Mouse (Mus musculus): ENCODE measurements around the gene Rassf8. TPM values are rescaled to one million over a fixed set of nuclear protein-coding genes. Genes with fewer than 3 reads are reported as not detected.

Gene Rassf8
- polyA plus RNA-seq, 1 experiment from 2014 or later, result 2.4 TPM

GRCm38 (mm10) chr6:145756640-145757005 lies 10.1 kb downstream of the Rassf8 start:
- H3K27me3 ChIP-seq (replicated peaks; ENCODE audit: control insufficient read depth, insufficient read depth, low read length), result no peaks in the 10 kb centered on the region
- DNase-seq (ENCODE audit: low spot score) (no peak), ATAC-seq (no peak; the same call in 1 of the 2 replicates)
- no peaks in the 10 kb centered on the region for H3K4me1 ChIP-seq (ENCODE audit: control insufficient read depth, insufficient read depth, low read length)
- no peak overlapping the region for H3K4me2 ChIP-seq (ENCODE audit: low read length)
- no peaks in the 10 kb centered on the region for H3K36me3 ChIP-seq (ENCODE audit: control insufficient read depth, insufficient read depth, low read length)
- H3K9me3 ChIP-seq (replicated peaks; ENCODE audit: control insufficient read depth, low read length), result no peaks in the 10 kb centered on the region
- H3K27ac ChIP-seq (ENCODE audit: low read depth, low read length), result no peak overlapping the region
- no peak overlapping the region for H3K4me3 ChIP-seq (ENCODE audit: low read depth, low read length)
- H3K9ac ChIP-seq (ENCODE audit: low read length), result no peak overlapping the region
- 82% methylated on average over 6 of the region's 6 CpGs for WGBS

GRCm38 (mm10) chr6:145757346-145757745 lies 10.8 kb downstream of the Rassf8 start:
- ATAC-seq, result no peak
- H3K36me3 ChIP-seq (ENCODE audit: control insufficient read depth, insufficient read depth, low read length), result no peaks in the 10 kb centered on the region
- no peaks in the 10 kb centered on the region for H3K9me3 ChIP-seq (replicated peaks; ENCODE audit: control insufficient read depth, low read length)
- H3K4me1 ChIP-seq (ENCODE audit: control insufficient read depth, insufficient read depth, low read length), result no peaks in the 10 kb centered on the region
- H3K27ac ChIP-seq (ENCODE audit: low read depth, low read length), result no peak overlapping the region
- H3K9ac ChIP-seq (ENCODE audit: low read length), result no peak overlapping the region
- 91% methylated on average over 3 of the region's 3 CpGs for WGBS
- DNase-seq (ENCODE audit: low spot score), result no peak
- no peak overlapping the region for H3K4me3 ChIP-seq (ENCODE audit: low read depth, low read length)
- H3K4me2 ChIP-seq (ENCODE audit: low read length), result no peak overlapping the region
- no peaks in the 10 kb centered on the region for H3K27me3 ChIP-seq (replicated peaks; ENCODE audit: control insufficient read depth, insufficient read depth, low read length)

- Histone ChIP-seq H3K27ac (ENCODE audit: low read depth, low read length) (no peak overlapping the region), H3K4me3 (ENCODE audit: low read depth, low read length) (no peak overlapping the region), H3K9me3 (replicated peaks; ENCODE audit: control insufficient read depth, low read length) (no peaks in the 10 kb centered on the region), H3K9ac (ENCODE audit: low read length) (no peak overlapping the region), H3K27me3 (replicated peaks; ENCODE audit: control insufficient read depth, insufficient read depth, low read length) (no peaks in the 10 kb centered on the region), H3K4me2 (ENCODE audit: low read length) (no peak overlapping the region), H3K4me1 (ENCODE audit: control insufficient read depth, insufficient read depth, low read length) (peaks cover 4% of the 10 kb centered on the region; the same call in 1 of the 2 replicates), H3K36me3 (ENCODE audit: control insufficient read depth, insufficient read depth, low read length) (no peaks in the 10 kb centered on the region)
- DNase-seq (ENCODE audit: low spot score) (no peak), ATAC-seq (no peak)
- WGBS, result 87% methylated on average over 10 of the region's 10 CpGs
Observed at GRCm38 (mm10) chr6:145758685-145759084, 12.1 kb downstream of the Rassf8 start.

GRCm38 (mm10) chr6:145759432-145759831 lies 12.9 kb downstream of the Rassf8 start:
- WGBS, result 88% methylated on average over 2 of the region's 2 CpGs
- no peak for ATAC-seq

GRCm38 (mm10) chr6:145760246-145761016 lies 13.9 kb downstream of the Rassf8 start:
- H3K9me3 ChIP-seq (replicated peaks; ENCODE audit: control insufficient read depth, low read length), result no peaks in the 10 kb centered on the region
- ATAC-seq, result no peak

More at GRCm38 (mm10) chr6:145759432-145759831, 12.9 kb downstream of the Rassf8 start:
- Histone ChIP-seq H3K4me2 (ENCODE audit: low read length) (no peak overlapping the region), H3K9me3 (replicated peaks; ENCODE audit: control insufficient read depth, low read length) (no peaks in the 10 kb centered on the region), H3K9ac (ENCODE audit: low read length) (no peak overlapping the region), H3K4me1 (ENCODE audit: control insufficient read depth, insufficient read depth, low read length) (peaks cover 4% of the 10 kb centered on the region; the same call in 1 of the 2 replicates), H3K36me3 (ENCODE audit: control insufficient read depth, insufficient read depth, low read length) (no peaks in the 10 kb centered on the region), H3K27me3 (replicated peaks; ENCODE audit: control insufficient read depth, insufficient read depth, low read length) (no peaks in the 10 kb centered on the region), H3K27ac (ENCODE audit: low read depth, low read length) (no peak overlapping the region), H3K4me3 (ENCODE audit: low read depth, low read length) (no peak overlapping the region)
- DNase-seq (ENCODE audit: low spot score), result no peak

GRCm38 (mm10) chr6:145761151-145761935 lies 14.8 kb downstream of the Rassf8 start:
- H3K4me1 ChIP-seq (ENCODE audit: control insufficient read depth, insufficient read depth, low read length), result peaks cover 4% of the 10 kb centered on the region; the same call in 1 of the 2 replicates
- no peak overlapping the region for H3K9ac ChIP-seq (ENCODE audit: low read length)
- H3K9me3 ChIP-seq (replicated peaks; ENCODE audit: control insufficient read depth, low read length), result no peaks in the 10 kb centered on the region
- ATAC-seq (no peak), DNase-seq (ENCODE audit: low spot score) (no peak)
- H3K4me3 ChIP-seq (ENCODE audit: low read depth, low read length), result no peak overlapping the region
- H3K27ac ChIP-seq (ENCODE audit: low read depth, low read length), result no peak overlapping the region
- H3K27me3 ChIP-seq (replicated peaks; ENCODE audit: control insufficient read depth, insufficient read depth, low read length), result no peaks in the 10 kb centered on the region
- H3K36me3 ChIP-seq (ENCODE audit: control insufficient read depth, insufficient read depth, low read length), result no peaks in the 10 kb centered on the region
- 80% methylated on average over 3 of the region's 3 CpGs for WGBS
- H3K4me2 ChIP-seq (ENCODE audit: low read length), result no peak overlapping the region

More at GRCm38 (mm10) chr6:145760246-145761016, 13.9 kb downstream of the Rassf8 start:
- no peak overlapping the region for H3K4me3 ChIP-seq (ENCODE audit: low read depth, low read length)
- no peak for DNase-seq (ENCODE audit: low spot score)
- peaks cover 4% of the 10 kb centered on the region; the same call in 1 of the 2 replicates for H3K4me1 ChIP-seq (ENCODE audit: control insufficient read depth, insufficient read depth, low read length)
- no peaks in the 10 kb centered on the region for H3K36me3 ChIP-seq (ENCODE audit: control insufficient read depth, insufficient read depth, low read length)
- WGBS, result 88% methylated on average over 4 of the region's 4 CpGs
- no peak overlapping the region for H3K27ac ChIP-seq (ENCODE audit: low read depth, low read length)
- H3K4me2 ChIP-seq (ENCODE audit: low read length), result no peak overlapping the region
- H3K9ac ChIP-seq (ENCODE audit: low read length), result no peak overlapping the region
- H3K27me3 ChIP-seq (replicated peaks; ENCODE audit: control insufficient read depth, insufficient read depth, low read length), result no peaks in the 10 kb centered on the region

- Histone ChIP-seq H3K36me3 (ENCODE audit: control insufficient read depth, insufficient read depth, low read length) (no peaks in the 10 kb centered on the region), H3K4me1 (ENCODE audit: control insufficient read depth, insufficient read depth, low read length) (peaks cover 4% of the 10 kb centered on the region; the same call in 1 of the 2 replicates), H3K27ac (ENCODE audit: low read depth, low read length) (no peak overlapping the region), H3K4me2 (ENCODE audit: low read length) (no peak overlapping the region), H3K9me3 (replicated peaks; ENCODE audit: control insufficient read depth, low read length) (no peaks in the 10 kb centered on the region), H3K27me3 (replicated peaks; ENCODE audit: control insufficient read depth, insufficient read depth, low read length) (no peaks in the 10 kb centered on the region), H3K9ac (ENCODE audit: low read length) (no peak overlapping the region), H3K4me3 (ENCODE audit: low read depth, low read length) (no peak overlapping the region)
- DNase-seq (ENCODE audit: low spot score), result no peak
- ATAC-seq, result no peak
- 93% methylated on average over 3 of the region's 3 CpGs for WGBS
Observed at GRCm38 (mm10) chr6:145762016-145762415, 15.5 kb downstream of the Rassf8 start.

- H3K27ac ChIP-seq (ENCODE audit: low read depth, low read length), result no peak overlapping the region
- no peaks in the 10 kb centered on the region for H3K36me3 ChIP-seq (ENCODE audit: control insufficient read depth, insufficient read depth, low read length)
- H3K9me3 ChIP-seq (replicated peaks; ENCODE audit: control insufficient read depth, low read length), result no peaks in the 10 kb centered on the region
- no peak for ATAC-seq
- WGBS, result 87% methylated on average over 4 of the region's 4 CpGs
- no peak overlapping the region for H3K9ac ChIP-seq (ENCODE audit: low read length)
- H3K4me2 ChIP-seq (ENCODE audit: low read length), result no peak overlapping the region
- DNase-seq (ENCODE audit: low spot score), result no peak
- H3K4me3 ChIP-seq (ENCODE audit: low read depth, low read length), result no peak overlapping the region
- H3K4me1 ChIP-seq (ENCODE audit: control insufficient read depth, insufficient read depth, low read length), result peaks cover 4% of the 10 kb centered on the region; the same call in 1 of the 2 replicates
- no peaks in the 10 kb centered on the region for H3K27me3 ChIP-seq (replicated peaks; ENCODE audit: control insufficient read depth, insufficient read depth, low read length)
Observed at GRCm38 (mm10) chr6:145763051-145763450, 16.5 kb downstream of the Rassf8 start.
